Mouse (Mus musculus) right cerebral cortex, adult 18-20 months (tissue): ENCODE measurements at regions not wholly inside any gene's neighbourhood (a gene's known extent, or its start where the extent isn't known, plus 50 kb on each side); places are given as distances from the start of the nearest gene placed in this dataset.

Experiments
- DNase-seq: peaks from one replicate; pipeline ENCODE4 v3.0.0; 2022; ENCODE audit warnings: mixed read lengths

GRCm38 (mm10) chrX:161487691-161488090 is 200.4 kb downstream of the Gm15262 start:
- DNase-seq = no peak

GRCm38 (mm10) chrX:161511341-161511740 is 205.5 kb upstream of the Rai2 start:
- no peak for DNase-seq

DNA sequence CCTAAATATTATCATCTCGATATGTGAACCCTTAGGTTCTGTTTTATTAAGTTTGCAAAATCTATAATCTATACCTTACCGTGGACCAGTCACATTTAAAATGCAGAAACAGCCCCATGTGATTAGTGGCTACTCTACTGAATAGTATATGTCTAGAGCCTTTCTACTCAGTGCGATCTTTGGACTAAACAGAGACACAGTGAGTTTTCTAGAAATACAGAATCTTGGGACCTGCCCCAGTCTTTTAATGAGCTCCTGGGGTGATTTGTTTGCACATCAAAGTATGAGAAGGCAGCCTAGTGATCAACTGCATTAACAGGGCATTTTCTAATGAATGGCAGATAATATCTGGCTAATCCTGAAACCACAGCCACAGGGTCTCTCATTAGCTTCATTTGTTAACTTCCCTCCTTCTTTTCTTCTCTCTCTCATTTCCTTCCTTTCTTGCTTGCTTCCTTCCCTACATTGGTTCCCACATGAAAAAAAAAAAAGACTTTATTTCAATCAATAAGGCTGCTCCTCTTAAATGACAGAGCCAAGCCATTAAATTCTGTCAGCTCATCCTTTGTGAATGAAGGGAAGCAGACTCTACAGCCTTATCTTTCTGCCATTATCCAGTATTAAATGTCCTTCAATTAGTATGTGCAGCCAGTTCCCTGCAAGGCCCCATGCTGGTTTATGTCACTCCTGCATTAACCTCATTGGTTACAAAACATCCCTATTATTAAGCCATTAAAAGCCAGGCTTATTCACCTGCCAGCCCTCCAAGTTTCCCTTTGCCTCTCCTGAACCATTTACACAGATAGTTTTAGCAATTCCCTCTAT is 193.2 kb upstream of the Rai2 start:
- no peak for DNase-seq

DNA sequence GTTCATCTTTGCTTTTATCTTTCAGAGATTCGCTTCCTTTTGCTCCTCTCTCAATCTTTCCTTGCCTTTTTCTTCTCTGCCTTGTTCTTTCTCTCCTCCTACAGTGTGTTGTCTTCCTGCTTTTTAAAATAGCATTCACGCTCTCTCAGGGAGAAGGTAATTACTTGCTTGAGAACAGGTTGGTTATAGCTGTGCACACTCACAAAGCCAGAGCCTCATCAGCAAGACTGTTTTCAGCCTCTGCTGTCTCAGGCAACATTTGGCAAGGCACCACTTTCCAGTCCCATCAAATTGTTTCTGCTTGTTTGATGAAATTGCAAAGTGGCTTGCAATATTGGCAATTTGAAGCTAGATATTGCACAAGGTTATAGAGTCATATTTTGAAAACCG is 192.6 kb upstream of the Rai2 start:
- no peak for DNase-seq

DNA sequence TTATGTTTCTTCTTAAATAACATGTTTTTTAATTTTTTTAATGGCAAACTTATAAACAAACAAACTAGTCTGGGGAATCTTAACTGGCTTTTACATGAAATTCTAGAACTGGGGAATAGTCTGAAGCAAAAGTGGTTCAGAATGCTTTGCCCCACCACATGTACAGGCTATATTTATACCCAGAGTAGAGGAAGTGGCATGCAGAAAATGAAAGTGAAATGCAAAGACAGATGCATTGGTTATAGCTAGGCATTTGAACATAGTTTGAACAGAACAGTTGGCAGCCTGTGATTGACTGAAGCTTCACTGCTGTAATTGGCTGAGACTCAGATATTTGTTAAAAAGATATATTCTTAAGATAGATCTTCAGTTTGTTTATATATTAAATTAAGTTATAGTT is 179.6 kb upstream of the Rai2 start:
- no peak for DNase-seq

DNA sequence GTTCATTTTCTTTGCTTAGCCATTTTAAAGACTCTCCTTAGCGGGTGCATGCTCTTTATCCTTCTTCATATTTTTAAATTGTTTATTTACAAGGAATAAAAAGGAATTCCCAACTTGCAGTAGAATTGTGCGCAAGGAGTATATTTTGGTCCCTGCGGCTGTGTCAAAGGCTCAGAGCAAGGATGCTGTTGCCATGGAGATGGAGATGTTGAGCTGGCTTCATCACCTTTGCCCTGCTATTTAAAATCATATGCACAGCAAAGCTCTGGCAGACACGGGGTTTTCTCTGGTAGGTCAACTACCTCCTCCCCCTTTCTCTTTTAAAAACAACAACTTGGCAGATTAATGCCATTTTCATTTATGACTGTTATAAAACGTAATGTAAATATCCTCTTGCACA is 160.0 kb upstream of the Rai2 start:
- no peak for DNase-seq

DNA sequence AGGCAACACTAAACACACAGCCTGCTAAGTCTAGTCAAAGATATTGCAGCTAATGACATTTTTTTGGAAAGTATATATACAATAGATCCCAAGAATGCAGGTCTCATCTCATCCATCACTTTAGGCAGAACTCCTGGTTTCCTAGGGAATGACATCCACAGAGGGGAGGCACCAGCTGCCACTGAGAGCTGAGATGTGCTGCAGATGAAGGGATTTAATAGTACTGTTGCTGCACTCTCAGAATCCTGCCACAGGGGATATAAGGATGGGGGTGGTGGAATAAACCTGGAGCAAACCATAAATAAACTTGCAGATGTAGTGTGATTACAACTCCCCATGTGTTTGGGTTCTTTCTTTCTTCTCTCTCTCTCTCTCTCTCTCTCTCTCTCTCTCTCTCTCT is 158.4 kb upstream of the Rai2 start:
- no peak for DNase-seq

- DNase-seq = no peak
These were observed 150.4 kb upstream of the Rai2 start for GRCm38 (mm10) chrX:161566435-161566834.

DNA sequence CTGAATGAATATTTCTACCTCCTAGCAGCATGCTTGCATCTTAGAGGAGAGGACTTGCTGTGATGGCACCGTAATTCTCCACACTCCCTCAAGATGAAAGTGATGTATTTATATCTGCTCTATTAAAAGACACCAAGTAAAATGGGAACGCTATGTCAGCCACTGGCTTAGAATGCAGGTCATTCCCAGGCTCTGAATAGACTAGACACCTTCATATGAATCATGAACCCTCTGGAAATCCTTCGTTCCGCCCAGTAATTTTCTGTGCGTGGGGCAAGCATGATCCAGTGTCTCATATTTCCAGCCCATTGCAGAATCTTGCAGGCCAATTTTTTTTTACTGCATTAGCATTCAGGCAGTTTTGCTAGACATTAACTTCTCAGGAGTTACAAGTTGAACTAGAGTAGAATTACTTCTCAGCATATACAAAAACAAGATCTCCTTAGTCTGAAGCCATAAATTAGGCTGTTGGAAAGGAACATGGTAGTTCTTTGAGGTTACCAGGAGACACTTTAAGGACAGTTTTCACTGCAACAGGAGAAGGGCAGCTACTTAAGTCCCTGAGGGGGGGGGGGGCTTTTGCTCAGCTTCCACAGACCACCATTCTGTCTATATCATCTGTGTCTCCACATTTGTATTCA is 134.7 kb upstream of the Rai2 start:
- DNase-seq = peak; percentile 24

- DNase-seq = no peak
These were observed 133.0 kb upstream of the Rai2 start for GRCm38 (mm10) chrX:161583872-161584271.

DNA sequence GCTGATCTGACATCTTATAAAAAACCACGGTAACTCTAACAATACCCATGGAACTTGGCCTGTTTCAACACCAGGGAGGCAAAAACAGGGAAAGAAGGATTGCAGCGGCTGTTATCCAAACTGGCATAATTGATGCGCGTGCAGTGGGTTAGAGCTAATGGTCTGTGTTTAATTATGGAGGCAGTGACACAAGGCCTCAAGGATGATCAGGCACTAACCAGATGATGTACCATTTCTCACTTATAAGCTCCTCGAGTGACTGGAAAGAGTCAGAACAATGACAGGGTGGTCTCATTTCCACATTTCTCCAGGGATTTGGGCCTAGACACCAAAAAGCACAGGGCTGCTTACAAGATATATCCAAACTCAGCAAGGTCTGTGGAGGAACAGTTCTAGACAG is 83.0 kb upstream of the Rai2 start:
- DNase-seq = no peak

- peak; percentile 0 for DNase-seq
These were observed 82.5 kb upstream of the Rai2 start for GRCm38 (mm10) chrX:161634342-161634741.

GRCm38 (mm10) chrX:161635678-161636077 is 81.2 kb upstream of the Rai2 start:
- peak; percentile 26 for DNase-seq

- DNase-seq = no peak
These were observed 63.8 kb upstream of the Rai2 start for GRCm38 (mm10) chrX:161653106-161653505.

- DNase-seq = no peak
These were observed 56.8 kb upstream of the Rai2 start for GRCm38 (mm10) chrX:161660106-161660505.

DNA sequence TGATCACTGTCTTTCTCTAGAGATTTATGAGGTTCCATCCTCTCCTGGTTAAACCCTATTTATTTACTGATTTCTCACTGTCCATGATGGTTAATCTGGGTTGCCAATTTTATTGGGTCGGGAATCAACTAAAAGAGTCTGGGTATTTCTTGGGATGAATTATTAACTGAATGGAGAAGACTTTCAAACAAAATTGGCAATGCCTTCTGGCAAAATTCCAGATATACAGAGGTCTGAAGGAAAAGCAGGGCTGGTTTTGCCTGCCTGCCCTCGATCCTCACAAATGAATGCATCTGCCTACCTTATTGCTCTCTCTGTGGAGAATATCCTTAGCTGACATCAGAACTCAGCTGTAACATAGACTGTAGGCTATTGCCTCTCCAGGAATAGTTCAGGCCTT is 54.9 kb upstream of the Rai2 start:
- no peak for DNase-seq
